Mouse (Mus musculus) stomach, embryonic 16.5 days (tissue): ENCODE results near the gene Il17f. TPM values are rescaled to one million over a fixed set of nuclear protein-coding genes. Genes with fewer than 3 reads are reported as not detected.

ENCODE experiments used
- ATAC-seq: fragments of 200-750 bp; cut with Nextera tagmentation; 2 replicates; pipeline ENCODE4 v1.8.0; 2017; ENCODE audit warnings: moderate number of reproducible peaks, moderate TSS enrichment; ENCODE audit not compliant: insufficient read depth, low FRiP score
- H3K27ac ChIP-seq: fragments of 300-500 bp; sonication (generic); 2 replicates; pipeline ENCODE4 v1.5.1; 2014; ENCODE audit warnings: low read length
- H3K27me3 ChIP-seq: fragments of 300-500 bp; sonication (generic); 2 replicates; pipeline ENCODE4 v1.6.1; 2014; ENCODE audit warnings: low read length, control low read depth, mixed read lengths; ENCODE audit not compliant: control insufficient read depth, insufficient read depth
- H3K36me3 ChIP-seq: fragments of 300-500 bp; sonication (generic); 2 replicates; pipeline ENCODE4 v1.6.1; 2014; ENCODE audit warnings: low read length; ENCODE audit not compliant: control insufficient read depth, insufficient read depth
- H3K4me1 ChIP-seq: fragments of 300-500 bp; sonication (generic); 2 replicates; pipeline ENCODE4 v1.6.1; 2014; ENCODE audit warnings: low read length, control low read depth, mixed read lengths; ENCODE audit not compliant: control insufficient read depth, insufficient read depth
- H3K4me2 ChIP-seq: fragments of 300-500 bp; sonication (generic); 2 replicates; pipeline ENCODE4 v1.6.1; 2014; ENCODE audit warnings: low read depth, low read length, mixed read lengths
- H3K4me3 ChIP-seq: fragments of 300-500 bp; sonication (generic); replicated peaks from 2 replicates; pipeline ENCODE4 v1.5.1; 2014; ENCODE audit warnings: mild to moderate bottlenecking, low read length
- H3K9ac ChIP-seq: fragments of 300-500 bp; sonication (generic); 2 replicates; pipeline ENCODE4 v1.6.1; 2014; ENCODE audit warnings: low read length
- H3K9me3 ChIP-seq: fragments of 300-500 bp; sonication (generic); replicated peaks from 2 replicates; pipeline ENCODE4 v1.6.1; 2016; ENCODE audit warnings: low read length, control low read depth; ENCODE audit not compliant: control insufficient read depth
- WGBS: fragments of 180-500 bp; shearing (Covaris S2); extraction: QIAGEN DNeasy Blood & Tissue Kit; methylation state at CpG from one replicate; pipeline ENCODE4 v1.1.7; 2014; 5-methylcytosine and 5-hydroxymethylcytosine counted together
- polyA plus RNA-seq: library from polyadenylated mRNA; unstranded; fragments of >200 nt; fragmentation: Nextera tagmentation; extraction: Ambion mirVana; gene quantifications from 2 replicates; pipeline ENCODE4 v1.2.1, GENCODE M21; 2015

The Il17f gene
- polyA plus RNA-seq, 1 experiment from 2014 or later: not detected

DNA sequence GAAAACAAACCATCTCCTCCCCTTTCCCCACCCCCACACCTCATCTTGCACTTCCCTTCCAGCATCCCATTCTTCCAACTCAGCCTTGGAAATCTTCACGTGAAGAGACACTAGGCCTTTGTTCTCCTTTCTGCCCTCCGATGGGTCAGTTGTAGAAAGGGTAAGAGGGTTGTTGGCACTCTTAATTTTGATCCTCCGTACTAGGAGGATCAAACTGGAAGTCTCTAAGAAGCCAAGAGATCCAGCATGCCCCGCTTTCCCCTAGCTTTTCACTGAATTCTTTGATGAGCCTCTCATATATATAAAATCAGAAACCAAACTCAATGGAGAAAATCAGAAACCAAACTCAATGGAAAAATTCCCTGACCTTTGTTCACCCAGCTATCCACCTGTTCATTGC lies 33.1 kb upstream of the Il17f start:
- 71% methylated on average over 4 of the region's 4 CpGs for WGBS
- H3K27ac ChIP-seq: no peak overlapping the region

DNA sequence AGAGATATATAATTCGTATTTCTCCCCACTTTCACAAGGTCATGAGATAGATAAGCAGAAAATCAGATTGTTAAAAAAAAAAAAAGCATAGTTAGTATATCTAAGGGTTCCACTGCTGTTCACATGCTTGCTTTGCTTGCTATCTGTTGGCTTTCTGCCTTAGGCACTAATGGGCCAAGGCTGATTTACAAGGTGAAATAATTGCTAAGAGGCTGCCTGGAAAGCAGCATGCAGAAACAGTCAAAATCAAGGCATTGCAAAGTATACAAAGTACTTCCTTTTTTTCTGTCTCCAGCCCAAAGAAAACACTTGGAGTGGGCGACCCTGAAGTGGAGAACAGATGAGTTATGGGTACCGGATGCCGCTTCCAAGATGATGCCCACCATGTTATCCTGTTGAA lies 30.5 kb upstream of the Il17f start:
- Histone ChIP-seq H3K27me3 (no peaks in the 10 kb centered on the region), H3K9me3 (no peaks in the 10 kb centered on the region), H3K4me3 (no peak overlapping the region), H3K4me2 (no peak overlapping the region), H3K27ac (no peak overlapping the region), H3K4me1 (peaks cover 9% of the 10 kb centered on the region; the same call in 1 of the 2 replicates), H3K36me3 (peaks cover 9% of the 10 kb centered on the region; the same call in 1 of the 2 replicates), H3K9ac (no peak overlapping the region)
- WGBS: 81% methylated on average over 4 of the region's 4 CpGs
- ATAC-seq: no peak

More for the DNA sequence above, 33.1 kb upstream of the Il17f start:
- no peak for ATAC-seq
- Histone ChIP-seq H3K36me3 (no peaks in the 10 kb centered on the region), H3K9me3 (no peaks in the 10 kb centered on the region), H3K4me2 (no peak overlapping the region), H3K4me1 (peaks cover 3% of the 10 kb centered on the region; the same call in 1 of the 2 replicates), H3K27me3 (no peaks in the 10 kb centered on the region), H3K9ac (no peak overlapping the region), H3K4me3 (no peak overlapping the region)

DNA sequence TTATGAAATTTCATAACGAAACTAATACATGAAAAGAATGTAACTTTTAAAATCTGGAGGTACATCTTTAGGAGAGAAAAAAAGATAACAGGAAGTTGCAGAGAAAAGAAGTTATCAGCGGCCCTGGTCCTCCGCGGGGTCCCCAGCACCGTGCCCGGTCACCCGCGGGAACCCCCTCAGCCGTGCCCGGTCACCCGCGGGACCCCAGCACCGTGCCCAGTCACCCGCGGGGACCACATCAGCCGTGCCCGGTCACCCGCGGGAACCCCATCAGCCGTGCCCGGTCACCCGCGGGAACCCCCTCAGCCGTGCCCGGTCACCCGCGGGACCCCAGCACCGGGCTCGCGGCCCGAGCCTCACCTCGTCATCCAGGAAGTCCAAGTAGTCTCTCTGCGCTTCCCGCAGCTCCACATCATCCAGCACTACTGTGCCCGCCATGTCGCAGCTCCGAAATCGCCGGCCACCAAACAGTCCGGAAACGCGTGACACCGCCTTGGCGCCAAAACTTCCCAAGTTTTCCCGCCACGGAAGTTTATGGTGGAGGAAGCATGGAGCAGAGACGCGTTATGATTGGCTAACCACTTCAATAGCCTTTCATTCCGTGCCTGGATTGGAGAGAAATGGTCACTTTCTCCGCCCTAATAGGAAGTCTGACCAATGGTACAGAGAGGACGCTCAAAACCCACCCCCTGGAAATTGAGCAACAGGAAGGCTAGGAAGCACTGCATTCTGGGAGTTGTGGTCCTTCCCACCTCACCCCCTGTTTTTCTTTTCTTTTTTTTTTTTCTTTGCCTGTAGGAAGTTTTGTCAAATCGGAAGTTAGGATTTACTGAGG lies 29.6 kb upstream of the Il17f start, which contains the start of gene Mcm3:
Gene Mcm3 (minus strand): TSS at position 542 of the 835 bp plus-strand sequence.
- no peaks in the 10 kb centered on the region for H3K9me3 ChIP-seq
- peaks cover 9% of the 10 kb centered on the region; the same call in 1 of the 2 replicates for H3K4me1 ChIP-seq
- WGBS: under 1% methylated on average over 52 of the region's 52 CpGs
- H3K9ac ChIP-seq: peak within 1 kb of the TSS; percentile 83
- peak; percentile 100 for ATAC-seq
- peak within 1 kb of the TSS; percentile 58 for H3K4me2 ChIP-seq
- no peak within 1 kb of the TSS for H3K27ac ChIP-seq
- H3K36me3 ChIP-seq: peaks cover 10% of the 10 kb centered on the region; the same call in 1 of the 2 replicates
- H3K27me3 ChIP-seq: no peaks in the 10 kb centered on the region
- peak within 1 kb of the TSS; percentile 76 for H3K4me3 ChIP-seq

DNA sequence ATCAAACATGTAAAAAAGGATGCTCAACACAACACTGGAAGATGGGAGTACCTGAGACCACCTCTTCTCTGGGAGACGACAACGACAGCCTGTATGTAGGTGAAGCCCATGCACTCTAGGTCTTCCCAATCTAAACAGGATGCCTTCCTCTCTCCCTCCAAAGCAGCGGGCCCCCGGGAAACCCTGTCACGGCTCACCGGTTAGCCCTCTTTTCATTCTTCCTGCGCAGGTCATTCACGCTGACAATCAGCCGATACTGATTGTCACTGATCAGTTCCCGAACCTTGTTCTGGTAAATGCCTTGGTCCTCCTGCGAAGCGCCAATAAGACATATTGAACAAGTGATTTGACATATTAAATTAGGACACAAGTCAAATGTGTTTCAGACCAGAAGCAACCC lies 27.2 kb upstream of the Il17f start:
- no peak overlapping the region for H3K4me3 ChIP-seq

DNA sequence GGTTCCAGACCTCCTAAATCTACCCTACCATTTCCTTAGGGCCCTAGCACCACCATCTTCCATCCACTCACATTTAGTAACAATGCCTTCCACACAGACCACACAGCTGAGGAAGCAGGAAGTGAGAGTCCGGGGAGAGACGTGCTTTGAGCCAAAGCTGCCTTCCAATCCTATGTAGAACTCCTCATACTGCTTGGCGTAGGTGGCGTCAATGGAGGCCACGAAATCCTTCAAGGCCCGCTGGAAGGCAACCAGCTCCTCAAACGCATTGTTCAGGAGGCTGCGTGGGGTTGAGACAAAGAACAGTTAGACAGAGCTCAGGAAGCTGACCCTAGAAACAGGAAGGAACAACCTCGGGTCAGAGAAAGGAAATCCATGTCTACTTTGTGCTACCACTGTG lies 26.8 kb upstream of the Il17f start:
- Histone ChIP-seq H3K27ac (no peak overlapping the region), H3K9me3 (no peaks in the 10 kb centered on the region), H3K27me3 (no peaks in the 10 kb centered on the region), H3K4me3 (no peak overlapping the region), H3K9ac (no peak overlapping the region), H3K4me2 (no peak overlapping the region), H3K4me1 (peaks cover 9% of the 10 kb centered on the region; the same call in 1 of the 2 replicates), H3K36me3 (peaks cover 25% of the 10 kb centered on the region)
- ATAC-seq: no peak
- 75% methylated on average over 9 of the region's 9 CpGs for WGBS

More for the DNA sequence above, 27.2 kb upstream of the Il17f start:
- Histone ChIP-seq H3K4me2 (no peak overlapping the region), H3K27ac (no peak overlapping the region), H3K4me1 (peaks cover 9% of the 10 kb centered on the region; the same call in 1 of the 2 replicates), H3K9me3 (no peaks in the 10 kb centered on the region), H3K36me3 (peaks cover 21% of the 10 kb centered on the region), H3K9ac (no peak overlapping the region; the same call in 1 of the 2 replicates), H3K27me3 (no peaks in the 10 kb centered on the region)
- 92% methylated on average over 12 of the region's 12 CpGs for WGBS
- ATAC-seq: no peak

DNA sequence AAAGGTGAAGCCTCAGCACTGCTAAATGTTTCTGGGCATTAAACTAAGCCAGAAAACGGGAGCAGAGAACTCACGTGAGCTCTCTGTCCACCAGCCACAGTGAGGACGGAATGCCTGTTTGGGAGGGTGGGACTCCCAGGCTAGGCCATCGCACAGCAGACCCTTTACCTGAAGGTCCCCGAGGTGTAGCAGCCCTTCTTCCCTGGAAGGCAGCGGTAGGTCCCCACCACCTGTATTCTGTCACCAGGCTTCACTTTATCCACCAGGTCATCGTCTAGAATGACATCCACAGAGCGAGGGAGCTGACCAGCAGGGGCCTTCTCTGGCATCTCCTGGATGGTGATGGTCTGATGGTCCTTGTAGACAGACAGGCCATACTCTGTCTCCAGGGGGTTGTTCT lies 24.1 kb upstream of the Il17f start:
- 91% methylated on average over 8 of the region's 8 CpGs for WGBS
- H3K27ac ChIP-seq: no peak overlapping the region
- peaks cover 9% of the 10 kb centered on the region; the same call in 1 of the 2 replicates for H3K4me1 ChIP-seq
- no peaks in the 10 kb centered on the region for H3K9me3 ChIP-seq
- H3K4me3 ChIP-seq: no peak overlapping the region
- no peak for ATAC-seq
- no peaks in the 10 kb centered on the region for H3K27me3 ChIP-seq
- H3K36me3 ChIP-seq: peaks cover 29% of the 10 kb centered on the region
- no peak overlapping the region for H3K4me2 ChIP-seq
- no peak overlapping the region for H3K9ac ChIP-seq

DNA sequence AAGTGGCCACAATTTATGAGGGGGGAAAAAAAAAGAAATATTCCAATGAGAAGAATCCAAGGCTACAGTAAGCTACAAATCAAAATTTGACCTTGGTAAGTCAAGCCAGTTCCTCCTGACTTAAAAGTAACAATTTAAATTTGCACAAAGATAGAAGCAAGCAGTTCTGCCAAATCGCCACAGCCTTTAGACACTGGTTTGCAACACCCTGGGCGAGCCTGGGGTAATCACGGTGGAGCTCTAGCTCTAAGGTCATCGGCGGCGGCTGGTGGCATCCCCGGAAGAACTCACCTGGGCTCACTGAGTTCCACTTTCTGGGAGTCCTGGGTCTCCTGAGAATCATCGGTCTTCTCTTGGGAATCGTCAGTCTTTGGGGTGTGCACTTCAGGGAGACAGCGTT lies 14.1 kb upstream of the Il17f start:
- H3K27ac ChIP-seq: no peak overlapping the region
- 91% methylated on average over 10 of the region's 10 CpGs for WGBS
- H3K4me1 ChIP-seq: no peaks in the 10 kb centered on the region
- H3K9ac ChIP-seq: no peak overlapping the region
- ATAC-seq: no peak
- no peaks in the 10 kb centered on the region for H3K27me3 ChIP-seq
- no peaks in the 10 kb centered on the region for H3K9me3 ChIP-seq
- no peak overlapping the region for H3K4me2 ChIP-seq
- H3K36me3 ChIP-seq: peaks cover 22% of the 10 kb centered on the region
- no peak overlapping the region for H3K4me3 ChIP-seq

DNA sequence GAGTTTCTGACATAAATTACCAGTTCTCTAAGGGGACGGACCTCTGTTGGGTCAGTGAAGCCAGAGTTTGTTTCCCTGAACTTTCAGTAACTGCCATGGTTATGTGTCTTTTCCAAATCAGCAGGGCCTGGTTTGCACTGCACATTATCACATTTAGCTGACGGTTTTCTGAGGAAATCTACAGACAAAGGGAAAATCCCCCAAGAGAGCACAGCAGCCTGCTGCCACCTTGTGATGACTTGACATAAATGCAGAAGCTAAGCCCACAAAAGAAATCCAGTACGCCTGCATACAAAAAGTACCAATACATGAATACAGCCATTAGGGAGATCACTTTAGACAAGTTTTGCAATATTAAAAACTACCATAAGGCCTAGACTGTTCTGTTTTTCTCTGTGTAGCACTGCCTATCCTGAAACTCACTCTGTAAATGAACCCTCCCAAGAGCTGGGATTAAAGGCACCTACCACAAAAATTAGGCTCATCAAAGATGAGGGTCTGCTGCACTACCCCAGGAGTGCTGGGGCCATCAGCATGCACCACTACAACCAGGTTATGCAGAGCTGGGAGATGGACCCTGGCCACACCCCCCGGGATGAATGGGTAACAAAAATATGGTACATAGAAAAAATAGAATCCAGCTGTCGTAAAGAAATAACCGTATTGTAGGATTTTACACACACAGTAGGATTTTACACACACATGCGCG lies 11.4 kb upstream of the Il17f start:
- Histone ChIP-seq H3K27ac (no peak overlapping the region), H3K27me3 (no peaks in the 10 kb centered on the region), H3K9me3 (no peaks in the 10 kb centered on the region), H3K4me2 (no peak overlapping the region), H3K4me1 (no peaks in the 10 kb centered on the region), H3K4me3 (no peak overlapping the region), H3K36me3 (peaks cover 23% of the 10 kb centered on the region), H3K9ac (no peak overlapping the region)
- WGBS: 76% methylated on average over 8 of the region's 8 CpGs
- no peak for ATAC-seq

DNA sequence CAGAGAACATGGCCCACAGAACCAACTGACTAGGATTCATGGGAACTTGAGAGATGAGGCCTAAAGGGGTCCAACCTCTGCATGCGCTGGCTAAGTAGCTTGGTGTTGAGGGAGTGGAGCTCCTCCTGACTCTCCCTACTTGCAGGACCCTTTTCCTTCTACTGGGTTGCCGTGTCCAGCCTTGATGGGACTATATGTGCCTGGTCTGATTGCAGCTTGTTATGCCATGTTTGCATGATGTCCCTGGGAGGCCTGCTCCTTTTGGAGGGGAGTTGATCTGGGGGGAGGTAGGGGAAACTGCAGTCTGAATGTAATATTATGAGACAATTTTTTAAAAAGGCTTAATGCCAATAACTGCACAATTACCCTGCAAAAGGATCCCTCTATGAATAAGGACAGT lies 10.9 kb upstream of the Il17f start:
- Histone ChIP-seq H3K36me3 (peaks cover 18% of the 10 kb centered on the region), H3K9ac (no peak overlapping the region), H3K4me1 (no peaks in the 10 kb centered on the region), H3K9me3 (no peaks in the 10 kb centered on the region), H3K4me2 (no peak overlapping the region), H3K27ac (no peak overlapping the region), H3K27me3 (no peaks in the 10 kb centered on the region), H3K4me3 (no peak overlapping the region)
- 89% methylated on average over 2 of the region's 2 CpGs for WGBS
- no peak for ATAC-seq
